Mouse (Mus musculus) 416B (cell line): Measurements from ENCODE around the gene Satb1.

Experiments used
- DNase-seq: peaks from one replicate; pipeline ENCODE4 v3.0.0; 2011; ENCODE audit warnings: low read depth

Satb1 gene

GRCm38 (mm10) chr17:51826461-51826860 lies 6.6 kb downstream of the Satb1 start:
- DNase-seq, result no peak

DNA sequence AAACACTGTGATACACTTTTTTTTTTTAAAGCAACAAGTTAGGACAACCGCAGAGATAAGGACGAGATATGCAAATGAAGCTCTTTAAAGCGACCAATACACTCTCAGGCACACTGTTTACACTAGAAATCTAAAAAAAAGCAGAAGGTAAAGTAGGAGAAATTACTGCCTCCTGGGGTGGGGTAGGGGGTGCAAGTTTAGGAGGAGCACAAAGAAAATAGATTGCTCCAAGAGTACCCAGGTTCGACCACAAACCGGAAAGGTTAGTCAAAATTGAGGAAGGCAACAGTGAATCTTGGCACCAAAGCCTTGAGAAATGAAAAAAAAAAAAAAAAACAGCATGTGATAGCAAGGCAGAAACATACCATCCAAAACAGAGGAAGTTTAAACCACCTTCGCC lies 18.8 kb downstream of the Satb1 start:
- peak; percentile 98 for DNase-seq

GRCm38 (mm10) chr17:51813784-51814120 lies 19.3 kb downstream of the Satb1 start:
- no peak for DNase-seq

DNA sequence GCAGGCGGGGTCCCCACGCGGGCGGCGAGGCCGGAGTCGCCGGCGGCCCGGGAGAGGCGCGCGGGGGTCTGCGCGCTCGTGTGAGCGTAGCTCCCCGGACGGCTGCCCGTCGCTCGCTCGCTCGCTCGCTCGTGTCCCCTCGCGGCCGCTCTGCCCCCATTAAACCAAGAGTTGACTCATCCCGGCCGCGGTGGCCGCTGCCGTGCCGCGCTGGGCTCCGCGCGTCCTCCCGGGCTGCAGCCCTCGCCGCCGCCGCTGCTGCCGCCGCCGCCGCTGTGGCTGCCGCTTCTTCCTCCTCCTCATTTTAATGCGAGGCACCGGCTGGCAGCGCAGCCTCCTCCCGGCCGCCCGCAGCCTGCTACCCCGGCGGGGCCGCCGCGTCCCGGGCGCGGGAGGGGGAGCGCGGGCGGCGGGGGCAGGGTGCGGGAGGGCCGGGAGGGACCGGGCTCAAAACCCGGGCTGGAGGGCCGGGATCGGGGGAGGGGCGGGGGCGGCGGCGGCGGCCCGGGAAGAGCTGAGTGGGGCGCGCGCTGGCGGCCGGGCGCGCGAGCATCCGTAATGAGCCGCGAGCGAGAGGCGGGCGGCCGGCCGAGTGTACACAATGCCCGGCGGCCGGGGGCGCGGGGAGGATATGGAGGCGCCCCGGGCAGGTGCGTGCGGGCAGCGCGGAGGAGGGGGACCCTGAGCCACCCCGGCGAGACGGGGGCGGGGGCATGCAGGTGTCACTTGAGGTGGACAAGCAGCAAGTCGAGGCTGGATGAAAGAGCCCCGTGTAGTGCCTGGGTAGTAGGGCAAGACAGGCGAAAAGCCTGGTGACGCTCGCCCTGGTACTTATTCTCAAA lies 19.9 kb downstream of the Satb1 start:
- peak; percentile 14 for DNase-seq

GRCm38 (mm10) chr17:51812261-51812941 lies 20.7 kb downstream of the Satb1 start:
- peak; percentile 15 for DNase-seq

DNA sequence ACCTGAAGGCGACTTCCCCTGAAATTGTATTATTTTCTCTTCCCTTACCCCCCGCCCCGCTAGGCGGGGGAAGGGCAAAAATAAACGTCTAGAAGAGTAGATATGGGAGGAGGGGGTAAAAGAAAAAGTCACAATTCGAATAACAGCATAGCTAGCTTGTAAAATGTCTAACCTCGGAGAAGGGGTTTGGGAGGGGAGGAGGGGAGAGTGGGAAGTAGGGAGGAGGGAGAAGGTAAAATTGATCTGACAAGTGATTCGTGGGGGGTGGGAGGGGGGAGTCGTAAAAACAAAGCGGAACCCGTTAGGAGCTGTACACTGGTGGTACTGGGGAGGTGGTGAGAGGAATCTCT lies 21.2 kb downstream of the Satb1 start:
- peak; percentile 31 for DNase-seq

DNA sequence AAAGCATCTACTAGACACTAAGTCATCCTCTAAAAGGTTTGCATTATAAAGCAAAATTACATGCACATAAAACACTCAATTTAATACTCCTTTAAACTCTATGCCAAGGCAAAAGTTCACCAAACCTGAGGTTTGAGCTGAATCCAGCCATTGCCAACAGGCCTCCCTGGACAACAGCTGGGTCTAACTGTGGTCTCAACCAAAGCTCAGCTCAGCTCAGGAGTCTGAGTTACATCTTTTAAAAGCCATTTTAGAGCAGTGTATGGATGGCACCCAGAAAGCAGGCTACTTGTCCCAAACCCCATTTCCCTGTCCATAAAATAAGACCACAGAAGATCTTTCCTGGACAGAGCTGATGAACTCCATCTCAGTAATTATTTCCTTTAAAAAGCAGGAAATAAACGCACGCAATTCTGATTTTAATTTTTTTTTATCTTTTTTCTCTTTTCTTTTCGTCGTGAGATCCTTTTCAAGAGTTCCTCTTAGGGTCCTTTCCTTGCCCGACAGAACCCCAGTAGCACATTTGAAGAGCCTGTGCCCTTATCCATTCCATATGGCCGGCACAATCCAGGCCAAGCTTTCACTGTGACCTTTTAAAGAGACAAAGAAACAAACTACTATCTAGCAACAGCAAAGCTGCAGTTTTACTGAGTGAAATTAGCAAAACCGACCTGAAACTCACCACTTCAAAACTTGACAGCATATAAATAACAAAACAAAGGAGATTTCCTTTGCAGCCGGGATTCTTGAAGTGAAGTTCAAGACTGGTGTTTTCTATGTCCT lies 21.8 kb downstream of the Satb1 start:
- DNase-seq, result peak; percentile 64

DNA sequence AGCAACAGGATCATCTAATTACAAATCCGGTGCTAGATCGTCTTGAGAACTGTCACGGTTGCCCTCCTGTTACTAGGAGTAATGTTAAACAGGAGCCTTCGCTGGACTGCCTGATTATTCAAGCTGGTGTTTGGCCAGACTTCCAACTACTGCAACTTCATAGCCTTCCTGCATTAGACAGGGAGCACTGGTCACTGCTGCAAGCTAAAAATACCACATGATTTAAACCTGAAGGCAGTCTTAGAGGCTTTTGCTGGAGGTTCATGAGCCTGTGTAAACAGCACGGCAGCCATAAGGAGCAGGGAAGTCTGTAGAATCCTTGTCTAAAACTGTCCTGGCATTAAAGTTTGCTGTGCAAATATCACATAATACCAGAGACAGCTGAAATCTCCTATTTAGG lies 25.7 kb downstream of the Satb1 start:
- no peak for DNase-seq

GRCm38 (mm10) chr17:51806124-51806960 lies 26.7 kb downstream of the Satb1 start:
- DNase-seq, result no peak

- no peak for DNase-seq
Measured at GRCm38 (mm10) chr17:51800208-51800607, 32.9 kb downstream of the Satb1 start.

- DNase-seq, result no peak
Measured at GRCm38 (mm10) chr17:51796459-51796858, 36.6 kb downstream of the Satb1 start.

- DNase-seq, result no peak
Measured at GRCm38 (mm10) chr17:51791226-51791625, 41.9 kb downstream of the Satb1 start.

DNA sequence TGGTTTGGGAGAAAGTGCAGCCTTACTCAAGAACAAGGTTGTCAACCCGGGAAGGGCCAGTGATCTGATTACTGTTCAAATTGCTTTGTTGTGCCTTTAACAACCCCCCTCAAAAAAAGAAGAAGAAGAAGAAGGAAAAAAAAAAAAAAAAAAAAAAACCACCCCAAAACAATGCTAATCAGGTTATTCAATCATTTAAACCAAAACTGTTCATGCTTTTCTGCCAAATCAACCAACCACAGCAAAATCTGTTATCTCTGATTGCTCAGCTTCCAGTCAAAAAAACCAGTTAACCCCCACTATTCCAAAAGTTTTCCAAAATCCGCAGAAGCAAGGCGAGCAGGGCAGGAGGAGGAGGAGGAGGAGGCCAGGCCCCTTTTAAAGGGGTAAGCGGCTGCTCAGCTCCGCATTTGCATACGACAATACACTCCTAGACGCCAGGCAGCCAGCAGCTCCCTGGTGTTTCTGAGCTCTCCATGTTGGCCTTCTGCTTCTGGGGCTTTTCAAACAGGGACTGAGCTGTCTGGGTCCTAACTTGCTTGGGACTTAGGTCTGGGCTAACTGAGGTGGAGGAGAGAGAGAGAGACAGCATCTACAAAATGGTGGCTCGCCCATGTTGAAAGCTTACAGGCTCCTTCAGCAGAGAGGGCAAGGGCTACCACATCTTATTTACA lies 42.6 kb downstream of the Satb1 start:
- no peak for DNase-seq

GRCm38 (mm10) chr17:51789777-51790176 lies 43.3 kb downstream of the Satb1 start:
- no peak for DNase-seq

- peak; percentile 15 for DNase-seq
Measured at GRCm38 (mm10) chr17:51789098-51789497, 44.0 kb downstream of the Satb1 start.

- no peak for DNase-seq
Measured at GRCm38 (mm10) chr17:51787955-51788354, 45.1 kb downstream of the Satb1 start.

DNA sequence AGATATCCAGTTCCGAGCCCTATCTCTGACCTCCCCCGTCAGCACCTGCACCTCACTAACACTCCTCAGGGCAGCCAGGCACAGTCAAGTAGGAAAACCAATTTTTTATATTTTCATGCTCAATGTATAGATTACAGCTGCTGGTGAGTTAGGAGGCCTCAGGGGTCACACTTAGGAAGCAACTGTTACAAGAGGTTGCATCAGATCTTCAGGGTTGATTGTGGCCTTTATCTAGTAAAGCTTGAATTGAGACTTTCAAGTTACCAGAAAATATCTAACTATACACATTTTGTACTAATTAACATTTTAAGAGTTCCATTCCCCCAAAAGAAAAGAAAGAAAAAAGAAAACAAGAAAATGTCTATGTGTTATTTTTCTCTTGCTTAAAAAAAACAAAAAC lies 47.0 kb downstream of the Satb1 start:
- DNase-seq, result no peak

DNA sequence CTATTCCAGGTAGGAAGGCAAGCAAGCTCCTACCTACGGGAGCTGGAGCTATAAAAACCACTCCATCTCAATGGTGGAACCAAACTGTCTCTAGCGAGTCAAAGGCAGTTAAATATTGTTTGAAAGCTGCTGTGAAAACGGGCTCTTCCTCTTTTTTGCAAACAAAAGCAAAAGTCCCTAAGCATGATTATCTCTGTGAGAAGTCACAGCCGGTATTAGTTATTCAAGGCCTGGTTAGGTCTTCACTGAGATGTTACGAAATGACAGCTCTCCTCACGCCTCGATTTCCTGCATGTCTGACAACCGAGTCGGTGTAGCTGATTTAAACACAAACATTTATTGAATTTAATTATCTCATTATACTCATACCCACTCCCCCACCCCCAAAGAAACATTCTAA lies 48.2 kb downstream of the Satb1 start:
- peak; percentile 68 for DNase-seq

- no peak for DNase-seq
Measured at GRCm38 (mm10) chr17:51783591-51784279, 49.4 kb downstream of the Satb1 start.

GRCm38 (mm10) chr17:51780036-51780435 lies 53.1 kb downstream of the Satb1 start:
- no peak for DNase-seq

- no peak for DNase-seq
Measured at GRCm38 (mm10) chr17:51778961-51779360, 54.1 kb downstream of the Satb1 start.
